Mouse (Mus musculus): ENCODE measurements around the gene Fam76b.

DNA sequence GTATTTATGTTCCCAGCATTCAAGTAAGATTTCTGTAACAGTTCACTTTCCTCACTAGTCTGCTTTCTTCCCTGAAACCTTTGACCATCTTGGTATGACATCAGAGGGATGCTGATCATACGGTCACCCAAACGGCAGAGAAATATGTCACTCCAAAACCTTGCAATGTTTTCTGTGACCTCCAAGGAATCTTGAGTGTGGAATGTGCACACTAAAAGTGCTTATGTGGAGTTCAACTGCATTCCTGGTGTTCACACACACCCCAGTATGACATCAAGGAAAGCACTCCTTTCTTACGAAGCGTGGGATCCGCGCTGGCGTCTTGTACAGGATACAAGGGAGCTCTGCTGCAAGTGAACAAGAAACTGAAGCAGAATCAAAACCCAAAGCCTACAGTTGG lies 20.7 kb upstream of the Fam76b start:
- TF ChIP-seq CTCF (IDR thresholded peaks at IDR 0.05; ENCODE audit: extremely low read depth, insufficient read depth, insufficient read length, insufficient replicate concordance) (no peak), POLR2A (IDR thresholded peaks at IDR 0.05; ENCODE audit: low read depth, low read length) (no peak)
